Mouse (Mus musculus): ENCODE data around the gene Fabp2.

DNA sequence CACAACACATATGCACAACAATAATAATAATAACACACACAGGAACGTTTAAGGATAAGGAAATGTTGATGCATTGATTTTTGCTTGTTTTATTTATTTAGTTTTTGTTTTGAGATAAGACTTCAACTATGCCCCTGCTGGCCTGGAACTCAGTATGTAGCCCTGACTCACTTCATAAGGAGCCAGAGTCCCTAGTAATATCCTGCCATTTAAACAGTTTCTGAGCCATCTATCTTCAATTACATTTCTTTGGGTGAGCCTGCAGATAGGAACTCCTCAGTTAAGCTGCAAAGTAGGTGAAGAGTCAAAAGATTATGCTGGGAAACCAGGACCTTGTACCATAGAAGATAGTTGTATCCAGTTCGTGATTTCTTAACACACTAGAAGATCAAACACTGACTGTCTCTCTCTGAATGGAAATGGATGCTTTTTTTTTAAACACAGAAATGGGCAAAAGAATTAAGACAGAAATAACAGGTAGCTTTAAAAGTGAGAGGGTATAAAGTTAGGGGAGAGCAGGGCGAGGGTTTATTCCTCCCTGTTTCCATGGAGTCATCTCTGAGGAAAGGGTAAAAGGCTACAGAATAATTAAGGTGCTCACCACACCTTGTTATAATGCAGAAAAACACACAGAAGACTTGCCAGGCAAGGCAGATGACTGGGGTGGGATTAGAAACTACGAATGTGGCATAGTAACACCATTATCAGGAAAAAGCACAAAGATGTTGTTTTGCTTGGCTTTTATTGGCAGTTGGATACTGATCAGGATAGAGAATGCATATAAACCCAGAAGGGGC, 7.2 kb upstream of the Fabp2 start:
- TF ChIP-seq EP300 (IDR thresholded peaks at IDR 0.05; ENCODE audit: insufficient read depth, low read depth, low read length): no peak
- TF ChIP-seq POLR2A (IDR thresholded peaks at IDR 0.05; ENCODE audit: insufficient read depth, low read length): no peak
- no peak for TF ChIP-seq CTCF (IDR thresholded peaks at IDR 0.05; ENCODE audit: low read depth, low read length)
